Mouse (Mus musculus) spleen, postnatal 10 days (tissue): ENCODE measurements around the gene Ntan1.

ENCODE experiments used
- DNase-seq, 2 experiments: peaks; one replicate each; pipeline ENCODE4 v3.0.0; 2021 to 2022; ENCODE audit warnings: low spot score in 2 of 2

The Ntan1 gene

DNA sequence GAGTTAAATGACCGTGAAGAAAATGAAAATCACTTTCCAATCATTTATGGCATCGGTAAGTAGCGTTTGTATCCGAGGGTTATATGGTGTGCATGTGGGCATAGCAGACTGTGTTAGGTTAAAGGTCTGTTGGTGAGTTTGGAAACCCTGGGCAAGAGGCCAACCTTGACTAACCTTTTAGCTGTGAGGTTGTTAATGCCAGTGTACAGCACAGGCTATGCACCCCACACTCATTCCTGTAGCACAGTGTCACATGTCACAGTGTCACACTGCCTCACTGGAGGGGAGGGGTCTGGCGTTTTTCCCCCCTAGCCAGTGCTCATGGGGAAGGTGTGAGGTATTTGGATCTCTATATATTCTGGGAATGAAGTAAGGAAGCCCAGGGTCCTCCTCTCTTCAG, 13.0 kb downstream of the Ntan1 start:
- DNase-seq = no peak

DNA sequence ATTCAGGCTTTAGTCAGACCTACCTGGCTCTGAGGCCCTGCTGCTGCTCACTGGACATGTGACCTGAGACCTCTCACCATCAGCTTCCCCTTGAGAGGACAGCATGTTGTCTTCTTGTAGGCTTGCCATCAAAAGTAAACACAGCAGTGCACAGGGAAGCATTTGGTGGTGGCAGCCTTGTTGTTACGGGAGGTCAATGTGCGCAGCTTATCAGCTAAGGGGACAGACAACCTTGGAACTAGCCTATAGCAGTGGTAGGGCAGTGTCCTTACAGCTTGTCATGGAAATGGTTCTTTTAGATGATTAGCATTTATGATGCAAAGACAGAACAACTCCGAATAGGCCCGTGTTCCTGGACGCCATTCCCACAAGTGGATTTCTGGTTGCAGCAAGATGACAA, 15.7 kb downstream of the Ntan1 start:
- no peak for DNase-seq

DNA sequence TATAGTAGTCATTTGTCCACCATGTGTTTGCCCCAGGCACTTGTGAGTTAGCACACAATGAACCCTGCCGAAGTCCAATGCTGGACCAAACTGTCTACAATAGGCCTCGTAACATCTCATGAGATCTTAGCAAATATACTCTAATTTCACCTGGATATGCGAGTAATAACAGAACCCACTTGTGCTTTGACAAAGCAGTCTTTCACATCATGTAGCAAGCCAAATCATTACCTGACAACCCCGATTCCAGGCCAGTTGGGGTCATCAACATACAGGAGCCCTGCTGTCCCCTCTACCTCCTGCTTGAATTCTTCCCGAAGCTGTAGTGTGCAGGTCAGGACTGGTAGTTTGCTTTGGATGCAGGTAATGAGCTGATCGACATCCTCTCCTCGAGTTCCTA, 21.4 kb downstream of the Ntan1 start:
- DNase-seq = no peak

DNA sequence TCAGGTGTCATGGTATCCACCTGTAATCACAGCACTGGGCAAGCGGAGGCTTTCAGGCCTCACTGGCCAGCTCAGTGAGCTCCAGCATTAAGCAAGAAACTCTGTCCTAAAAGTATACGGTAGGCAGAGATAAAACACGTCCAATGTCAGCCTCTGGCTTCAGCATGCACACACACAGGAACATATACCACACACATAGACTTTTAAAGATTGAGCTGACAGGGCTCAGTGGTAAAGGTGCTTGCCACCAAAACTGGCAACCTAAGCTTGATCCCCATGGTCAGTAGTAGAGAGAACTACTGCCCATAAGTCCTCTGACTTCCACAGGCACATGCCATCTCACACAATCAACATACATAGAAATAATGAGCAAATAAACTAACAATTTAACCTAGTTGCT, 22.3 kb downstream of the Ntan1 start:
- DNase-seq = no peak

DNA sequence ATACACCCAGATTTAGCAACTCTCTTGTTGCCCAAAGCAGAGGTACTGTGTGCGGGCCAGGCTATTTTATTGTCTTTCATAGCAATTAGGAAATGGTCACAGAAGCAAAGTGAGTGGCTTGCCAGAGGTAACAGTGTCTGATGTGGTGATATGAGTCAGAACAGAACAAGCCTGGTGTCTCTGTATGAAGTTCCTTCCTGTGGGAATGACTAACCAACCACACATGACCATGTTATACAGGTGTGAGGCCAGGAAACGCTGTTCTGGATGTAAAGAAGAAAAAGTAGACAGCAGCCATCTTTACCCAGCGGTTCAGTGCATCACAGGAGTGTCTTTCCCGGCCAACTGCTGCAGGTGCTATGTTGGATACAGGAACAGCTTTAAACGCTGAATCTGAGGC, 26.4 kb downstream of the Ntan1 start:
- DNase-seq = no peak

DNA sequence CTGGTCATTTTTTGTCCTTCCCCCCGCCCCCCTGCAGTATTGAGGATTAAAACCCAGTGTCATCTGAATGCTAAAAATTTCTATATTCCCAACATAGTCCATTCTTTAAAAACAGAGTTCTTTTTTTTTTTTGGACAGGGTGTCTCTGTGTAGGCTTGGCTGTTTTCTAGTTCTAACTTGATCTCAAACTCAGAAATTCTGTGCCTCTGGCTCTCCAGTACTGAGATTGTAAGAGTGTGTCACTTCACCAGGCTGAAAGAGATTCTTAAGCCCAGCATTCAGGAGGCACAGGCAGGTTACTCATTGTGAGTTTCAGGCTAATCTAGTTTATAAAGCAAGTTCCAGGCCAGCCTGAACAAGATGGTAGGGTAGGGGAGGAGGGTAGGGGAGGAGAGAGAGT, 28.0 kb downstream of the Ntan1 start:
- DNase-seq = no peak

DNA sequence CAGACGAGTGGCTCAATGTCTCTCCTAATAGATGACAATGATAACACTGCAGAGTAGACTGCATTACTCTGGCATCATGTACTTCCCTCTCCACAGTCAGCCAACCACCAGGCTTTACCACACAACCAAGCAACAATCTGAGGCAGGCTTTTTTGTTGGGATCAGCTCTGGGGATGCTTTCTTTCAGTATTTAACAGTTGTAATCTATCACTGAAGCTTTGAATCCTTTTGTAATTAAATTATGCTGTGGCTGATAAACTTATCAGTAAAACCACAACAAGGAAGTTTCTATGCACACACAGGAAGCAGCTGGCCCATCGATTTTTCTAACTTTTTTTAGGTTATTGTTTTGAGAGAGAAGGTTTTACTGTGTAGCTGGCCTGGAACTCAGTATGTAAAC, 29.7 kb downstream of the Ntan1 start:
- no peak for DNase-seq

DNA sequence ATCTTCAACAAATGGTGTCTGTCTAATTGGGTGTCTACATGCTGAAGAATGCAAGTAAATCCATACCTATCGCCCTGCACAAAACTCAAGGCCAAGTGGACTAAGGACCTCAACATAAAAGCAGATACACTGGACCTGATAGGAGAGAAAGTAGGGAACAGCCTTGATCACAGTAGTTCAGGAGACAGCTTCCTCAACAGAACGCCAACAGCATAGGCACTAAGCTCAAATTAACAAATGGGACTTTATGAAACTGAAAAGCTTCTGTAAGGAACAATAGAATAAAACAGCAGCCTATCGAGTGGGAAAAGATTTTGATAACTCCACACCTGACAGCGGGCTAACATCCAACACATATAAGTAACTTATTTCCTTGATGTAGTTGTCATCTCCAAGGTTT, 32.8 kb downstream of the Ntan1 start:
- DNase-seq = no peak

DNA sequence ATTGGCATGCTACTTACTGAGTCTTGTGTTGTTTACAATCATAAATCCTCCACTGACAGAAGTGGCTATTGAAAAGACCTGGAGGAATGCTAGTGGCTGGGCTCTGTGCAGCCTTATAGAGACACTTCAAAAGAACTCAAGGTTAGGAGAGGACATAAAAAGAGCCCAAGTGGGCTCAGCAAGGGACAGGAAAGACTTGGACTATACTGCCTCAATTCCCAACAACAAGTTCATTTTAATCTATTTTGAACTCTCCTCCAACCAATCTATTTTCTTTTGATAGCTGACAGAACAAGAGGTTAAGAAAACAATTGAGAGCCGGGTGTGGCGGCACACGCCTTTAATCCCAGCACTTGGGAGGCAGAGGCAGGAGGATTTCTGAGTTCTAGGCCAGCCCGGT, 35.2 kb downstream of the Ntan1 start:
- DNase-seq = no peak

DNA sequence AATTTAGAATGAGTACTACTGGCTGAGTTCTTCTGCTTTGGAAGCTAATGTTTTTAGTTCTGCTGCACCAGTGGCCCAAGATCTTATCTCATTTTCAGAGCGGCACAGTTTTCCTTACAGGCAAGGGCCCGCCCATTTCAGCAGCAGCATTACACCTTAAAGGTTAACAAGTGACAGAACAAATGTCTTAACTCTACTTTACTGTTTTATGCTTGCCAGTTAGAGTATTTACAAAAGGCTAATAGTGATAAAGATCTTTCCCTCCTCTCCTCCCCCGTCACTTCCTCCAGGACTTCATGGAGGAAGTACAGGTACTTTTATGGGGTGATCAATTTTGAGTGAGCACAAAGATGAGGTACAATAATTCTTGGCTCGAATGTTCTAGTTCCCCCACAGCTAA, 47.4 kb downstream of the Ntan1 start:
- DNase-seq = no peak

DNA sequence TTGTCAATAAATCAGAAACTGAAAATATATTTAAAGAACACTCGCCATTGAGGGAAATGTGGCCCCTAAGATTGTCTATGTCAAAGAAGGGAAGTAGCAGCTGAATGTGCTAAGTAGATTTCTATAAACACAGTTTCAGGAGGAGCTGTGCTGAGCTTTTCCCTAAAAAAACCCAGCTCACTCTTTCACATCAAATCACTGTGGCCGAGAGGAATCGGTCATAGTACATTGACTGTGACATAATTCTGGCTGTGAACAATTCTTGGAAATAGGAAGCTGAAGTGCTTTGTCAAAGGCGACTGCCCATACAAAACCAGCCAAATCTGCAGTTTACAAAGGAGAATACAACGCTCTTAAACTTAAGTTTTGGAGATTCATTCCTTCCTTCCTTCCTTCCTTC, 48.0 kb downstream of the Ntan1 start:
- no peak for DNase-seq

DNA sequence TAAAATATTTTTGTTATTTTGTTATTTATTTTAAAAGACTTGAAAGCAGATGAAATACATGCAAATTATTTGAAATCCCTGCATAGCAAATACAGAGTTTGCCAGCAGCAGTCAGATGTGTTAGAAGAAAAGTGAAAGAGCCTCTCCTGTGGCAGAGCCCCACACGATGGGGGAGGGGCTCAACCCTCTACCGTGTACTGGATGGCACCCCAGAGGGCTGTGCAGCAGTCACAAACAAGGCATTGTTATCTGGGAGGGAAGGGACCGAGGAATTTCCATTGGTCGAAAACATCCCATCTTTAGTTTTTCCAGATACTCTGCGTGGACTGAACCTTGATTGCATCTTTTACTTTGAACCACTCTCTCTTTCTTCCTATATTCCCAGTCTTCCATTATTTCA, 48.8 kb downstream of the Ntan1 start:
- DNase-seq = peak in 1 of 2 experiments; percentile 48

DNA sequence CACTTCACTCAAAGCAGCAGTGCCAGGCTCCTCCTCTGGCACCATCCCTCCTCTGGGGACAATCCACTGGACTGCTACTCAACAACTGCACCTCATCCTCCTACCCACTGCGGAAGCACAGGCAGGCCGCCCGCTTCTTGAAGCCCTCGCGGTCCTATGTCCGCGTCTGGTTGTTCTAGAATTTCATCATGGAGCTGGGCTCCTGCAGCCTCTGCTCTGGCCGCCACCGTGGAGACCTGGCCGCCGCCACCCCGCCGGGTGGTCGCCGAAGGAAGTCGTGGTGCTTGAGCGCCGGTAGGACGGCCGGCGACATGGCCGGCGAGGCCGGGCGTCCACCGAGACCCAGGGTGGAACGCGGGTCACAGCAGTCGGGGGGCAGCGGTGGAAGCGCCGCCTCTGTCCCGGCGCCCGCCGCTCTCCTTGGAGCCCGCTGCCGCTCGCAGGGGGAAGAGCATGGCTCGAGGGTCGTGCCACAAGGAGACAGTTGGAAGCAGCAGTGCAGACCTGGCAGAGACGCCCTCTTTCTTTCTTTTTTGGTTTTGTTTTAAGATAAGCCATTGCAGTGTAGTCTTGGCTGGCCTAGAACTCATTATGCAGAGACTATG, 49.4 kb downstream of the Ntan1 start:
- peak; percentile 8 to 16 for DNase-seq

DNA sequence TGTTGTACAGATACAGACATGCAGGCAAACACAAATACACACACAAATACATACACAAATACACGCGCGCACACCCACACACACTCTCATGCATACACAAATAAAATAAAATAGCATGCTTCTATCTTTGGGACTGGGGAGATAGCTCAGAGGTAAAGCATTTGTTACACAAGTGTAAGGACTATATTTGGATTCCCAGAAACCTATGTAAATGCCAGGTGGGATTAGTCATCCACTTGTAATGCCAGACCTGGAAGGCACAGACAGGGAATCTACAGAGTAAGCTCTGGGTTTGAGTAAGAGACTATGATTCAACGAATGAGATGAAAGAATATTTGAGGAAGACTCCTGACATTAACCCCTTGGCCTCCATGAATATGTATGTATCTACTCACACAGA, 56.8 kb downstream of the Ntan1 start:
- DNase-seq = no peak

DNA sequence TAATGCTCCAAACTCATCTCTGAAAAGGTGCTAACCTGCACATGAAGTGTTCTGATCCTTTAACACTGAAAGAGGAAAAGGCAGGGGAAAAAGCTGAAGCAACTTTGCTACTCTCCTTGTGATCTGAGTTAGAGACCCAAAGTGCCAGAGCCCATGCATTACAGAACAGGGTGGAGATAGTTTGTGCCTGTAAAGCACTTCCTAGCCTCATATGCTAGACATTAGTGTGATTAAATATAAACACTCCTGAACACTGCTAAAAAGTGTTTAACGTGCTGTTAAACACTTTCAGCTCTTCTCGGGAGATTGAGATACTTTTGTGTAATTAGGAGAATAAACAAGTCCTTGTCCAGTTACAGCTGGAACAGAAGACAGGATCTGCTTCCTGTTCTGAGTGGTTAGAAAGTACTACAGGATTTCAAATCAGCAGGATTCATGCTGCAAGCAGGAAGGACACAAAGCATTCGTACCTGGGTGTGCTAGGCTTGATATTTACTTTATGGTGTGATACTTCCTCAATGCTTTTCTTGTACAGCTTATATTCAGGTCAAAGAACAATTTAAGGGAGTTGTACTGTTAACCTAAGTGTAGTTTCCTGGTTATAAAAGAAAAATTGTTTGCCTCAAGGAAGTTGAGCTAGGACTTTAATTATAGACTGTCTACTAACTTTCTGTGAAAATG, 64.6 kb downstream of the Ntan1 start:
- DNase-seq = no peak
